Mouse (Mus musculus) CH12.LX (cell line): Measurements from ENCODE around the gene Nmur1. TPM values are rescaled to one million over a fixed set of nuclear protein-coding genes. Genes with fewer than 3 reads are reported as not detected.

Experiments used
- DNase-seq: peaks from one replicate; pipeline ENCODE4 v3.0.0-alpha.2; 2013; ENCODE audit errors: extremely low read depth
- H3K27ac ChIP-seq: 2 replicates; pipeline ENCODE4 v1.5.1; 2012; ENCODE audit warnings: low read depth, mild to moderate bottlenecking, control low read depth, moderate library complexity; ENCODE audit not compliant: insufficient read depth
- H3K27me3 ChIP-seq: replicated peaks from 2 replicates; pipeline ENCODE3; 2012; ENCODE audit warnings: inconsistent platforms
- H3K36me3 ChIP-seq, 2 experiments: replicated peaks in 1 of 2; 2 replicates each; pipeline versions ENCODE3 to v1.6.1; 2012; ENCODE audit warnings: inconsistent platforms in 1 of 2, low read length in 1 of 2, mild to moderate bottlenecking in 1 of 2, mixed read lengths in 1 of 2, moderate library complexity in 1 of 2; ENCODE audit not compliant: control insufficient read depth in 1 of 2, insufficient read depth in 1 of 2
- H3K4me1 ChIP-seq, 2 experiments: 2 replicates each; pipeline ENCODE4 v1.6.1; 2012; ENCODE audit warnings: inconsistent platforms in 1 of 2, moderate library complexity in 1 of 2; ENCODE audit not compliant: insufficient read depth in 2 of 2, control insufficient read depth in 1 of 2
- H3K4me2 ChIP-seq: 2 replicates; pipeline ENCODE4 v1.6.1; 2012; ENCODE audit warnings: low read depth, mild to moderate bottlenecking, control low read depth; ENCODE audit not compliant: poor library complexity, insufficient read depth, severe bottlenecking
- H3K4me3 ChIP-seq, 3 experiments: fragments of 150-350 bp in 1 of 3; sonication (generic) in 1 of 3; replicated peaks in 1 of 3; 2 replicates each; pipeline versions ENCODE3 to v1.5.1; 2011 to 2012; ENCODE audit warnings: low read depth in 2 of 3, low read length in 2 of 3, mild to moderate bottlenecking in 2 of 3, moderate library complexity in 2 of 3, control low read depth in 1 of 3, improper control_type of control experiment in 1 of 3, inconsistent platforms in 1 of 3, mixed read lengths in 1 of 3; ENCODE audit not compliant: poor library complexity in 1 of 3
- H3K79me2 ChIP-seq: replicated peaks from 2 replicates; pipeline ENCODE4 v1.6.1; 2012; ENCODE audit warnings: mild to moderate bottlenecking, moderate library complexity; ENCODE audit not compliant: control insufficient read depth, poor library complexity, insufficient read depth, severe bottlenecking; ENCODE audit errors: extremely low read depth
- H3K9ac ChIP-seq: 2 replicates; pipeline ENCODE4 v1.6.1; 2012; ENCODE audit warnings: low read depth, mild to moderate bottlenecking, control low read depth, moderate library complexity; ENCODE audit not compliant: insufficient read depth
- H3K9me3 ChIP-seq: replicated peaks from 2 replicates; pipeline ENCODE3; 2012; ENCODE audit warnings: low read length, inconsistent platforms, mixed read lengths
- BHLHE40 ChIP-seq: IDR thresholded peaks from 2 replicates; pipeline ENCODE4 v1.6.1; 2011; ENCODE audit warnings: mild to moderate bottlenecking, low read depth, low read length, improper control_type of control experiment
- CHD1 ChIP-seq: IDR thresholded peaks from 2 replicates; pipeline ENCODE4 v1.6.1; 2012; ENCODE audit warnings: low read depth, low read length, improper control_type of control experiment, inconsistent platforms
- CTCF ChIP-seq, 2 experiments: IDR thresholded peaks in 1 of 2; conservative IDR thresholded peaks in 1 of 2; 2 replicates each; pipeline ENCODE4 v1.5.1; 2011 to 2012; ENCODE audit warnings: low read depth in 2 of 2, low read length in 2 of 2, improper control_type of control experiment in 1 of 2, inconsistent platforms in 1 of 2, mild to moderate bottlenecking in 1 of 2, moderate library complexity in 1 of 2
- ELF1 ChIP-seq: IDR thresholded peaks from 2 replicates; pipeline ENCODE4 v1.6.1; 2014; ENCODE audit warnings: low read depth, mild to moderate bottlenecking, inconsistent platforms, low read length, improper control_type of control experiment
- ETS1 ChIP-seq: conservative IDR thresholded peaks from 2 replicates; pipeline ENCODE4 v1.6.1; 2012; ENCODE audit warnings: low read depth, mild to moderate bottlenecking, inconsistent platforms, low read length, improper control_type of control experiment, moderate library complexity
- IRF4 ChIP-seq: IDR thresholded peaks from 2 replicates; pipeline ENCODE4 v1.6.1; 2014; ENCODE audit warnings: low read depth, mild to moderate bottlenecking, inconsistent platforms, low read length, improper control_type of control experiment
- JUN ChIP-seq: IDR thresholded peaks from 2 replicates; pipeline ENCODE4 v1.6.1; 2011; ENCODE audit warnings: low read depth, mild to moderate bottlenecking, low read length, improper control_type of control experiment, moderate library complexity; ENCODE audit not compliant: insufficient read depth
- MEF2A ChIP-seq: IDR thresholded peaks from 2 replicates; pipeline ENCODE4 v1.6.1; 2014; ENCODE audit warnings: low read depth, mild to moderate bottlenecking, inconsistent platforms, low read length, improper control_type of control experiment, borderline replicate concordance
- MXI1 ChIP-seq: IDR thresholded peaks from 2 replicates; pipeline ENCODE4 v1.6.1; 2011; ENCODE audit warnings: mild to moderate bottlenecking, low read depth, low read length, improper control_type of control experiment
- NRF1 ChIP-seq: IDR thresholded peaks from 2 replicates; pipeline ENCODE4 v1.6.1; 2014; ENCODE audit warnings: low read depth, mild to moderate bottlenecking, inconsistent platforms, low read length, improper control_type of control experiment, moderate library complexity
- POLR2A ChIP-seq: IDR thresholded peaks from 2 replicates; pipeline ENCODE4 v1.6.1; 2011; ENCODE audit warnings: low read depth, mild to moderate bottlenecking, improper control_type of control experiment, low read length
- SIN3A ChIP-seq: IDR thresholded peaks from 2 replicates; pipeline ENCODE4 v1.6.1; 2012; ENCODE audit warnings: low read length, improper control_type of control experiment, inconsistent platforms
- UBTF ChIP-seq: IDR thresholded peaks from 2 replicates; pipeline ENCODE4 v1.6.1; 2012; ENCODE audit warnings: low read depth, mild to moderate bottlenecking, inconsistent platforms, low read length, improper control_type of control experiment, moderate library complexity
- USF1 ChIP-seq: IDR thresholded peaks from 2 replicates; pipeline ENCODE4 v1.6.1; 2014; ENCODE audit warnings: low read depth, mild to moderate bottlenecking, inconsistent platforms, low read length, improper control_type of control experiment
- USF2 ChIP-seq: conservative IDR thresholded peaks from 2 replicates; pipeline ENCODE4 v1.6.1; 2011; ENCODE audit warnings: low read depth, low read length, improper control_type of control experiment
- ZC3H11A ChIP-seq: IDR thresholded peaks from 2 replicates; pipeline ENCODE4 v1.6.1; 2012; ENCODE audit warnings: low read depth, mild to moderate bottlenecking, inconsistent platforms, low read length, improper control_type of control experiment
- ZKSCAN1 ChIP-seq: IDR thresholded peaks from 2 replicates; pipeline ENCODE4 v1.6.1; 2012; ENCODE audit warnings: low read depth, inconsistent platforms, low read length, improper control_type of control experiment, borderline replicate concordance
- ZMIZ1 ChIP-seq: IDR thresholded peaks from 2 replicates; pipeline ENCODE4 v1.6.1; 2012; ENCODE audit warnings: low read depth, mild to moderate bottlenecking, inconsistent platforms, low read length, improper control_type of control experiment
- dilution Hi-C: fragments of 300-500 bp; cut with MboI; formaldehyde crosslinking; loops from 2 replicates; pipeline ENCODE4 v1.14.3; 2020; ENCODE audit warnings: low sequenced_read_pairs; ENCODE audit not compliant: extremely low pct_unique_long_range_greater_than_20kb, extremely low pct_ligation_motif_present
- in situ Hi-C: fragments of 300-500 bp; cut with MboI; formaldehyde crosslinking; loops from 3 replicates; pipeline ENCODE4 v1.14.3; 2019; ENCODE audit warnings: low sequenced_read_pairs, low pct_ligation_motif_present, low pct_unique_long_range_greater_than_20kb, mixed read lengths
- polyA plus RNA-seq: library from polyadenylated mRNA; unstranded; fragments of >175 nt; gene quantifications from 2 replicates; pipeline ENCODE4 v1.2.1, GENCODE M21; 2012; ENCODE audit warnings: low read depth; ENCODE audit not compliant: insufficient read length
- total RNA-seq, 2 experiments: library from RNA; depleted of rRNA; stranded (reverse); fragments of 300-350 nt in 1 of 2; fragments of >200 nt in 1 of 2; gene quantifications; 2 replicates each; pipeline ENCODE4 v1.2.3; 2012 to 2014

Nmur1 gene
- total and polyA plus RNA-seq, 3 experiments, result 0.16 TPM; not detected in 2

DNA sequence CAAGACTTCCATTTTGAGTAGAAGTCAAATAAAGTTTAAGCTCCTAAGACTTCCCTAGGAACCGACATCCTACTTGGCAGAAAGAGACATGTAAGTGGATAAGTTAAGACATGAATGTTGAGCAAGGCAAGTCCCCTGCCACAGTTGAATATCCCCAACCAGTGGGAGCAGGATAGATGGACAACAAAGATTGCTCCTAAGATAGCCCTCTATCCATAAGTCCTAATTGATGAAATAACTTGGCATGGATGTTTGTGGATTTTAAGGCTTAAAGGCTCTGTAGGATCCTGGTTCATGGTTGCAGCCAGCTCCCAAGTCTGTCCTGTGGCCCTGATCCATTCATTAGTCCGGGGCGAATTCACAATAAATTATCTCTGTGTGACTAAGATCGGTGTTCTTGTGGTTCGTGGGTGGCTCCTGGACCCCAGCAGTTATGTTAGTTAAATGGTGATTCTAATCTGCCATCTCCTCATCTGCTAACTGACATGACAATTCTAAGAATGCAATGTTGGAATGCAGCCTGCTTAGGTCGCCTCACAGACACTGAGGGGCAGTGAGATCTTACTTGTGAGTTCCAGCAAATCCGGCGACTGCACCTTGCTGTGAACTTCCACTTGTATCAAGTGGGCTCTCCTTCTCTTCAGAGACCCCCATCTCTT is 25.8 kb downstream of the Nmur1 start:
- TF ChIP-seq ZKSCAN1 (no peak), CHD1 (no peak), MXI1 (no peak), POLR2A (no peak), MEF2A (no peak), NRF1 (no peak), USF1 (no peak), SIN3A (no peak), ELF1 (no peak), JUN (no peak), BHLHE40 (no peak), USF2 (no peak)
- Histone ChIP-seq H3K79me2 (no peaks in the 10 kb centered on the region), H3K4me1 (peaks cover 0 to 9% of the 10 kb centered on the region in 2 experiments; a peak in 2 of 4 replicates), H3K9me3 (peaks cover 3% of the 10 kb centered on the region), H3K36me3 (no peaks in the 10 kb centered on the region), H3K27me3 (no peaks in the 10 kb centered on the region), H3K9ac (no peak overlapping the region), H3K4me2 (no peak overlapping the region), H3K4me3 (no peak overlapping the region), H3K27ac (no peak overlapping the region)
- in situ Hi-C loops (no loop called here), dilution Hi-C loops (no loop called here)
- no peak for DNase-seq

GRCm38 (mm10) chr1:86399322-86399721 is 26.7 kb downstream of the Nmur1 start:
- Histone ChIP-seq H3K4me1 (peaks cover 0 to 13% of the 10 kb centered on the region in 2 experiments; a peak in 2 of 4 replicates), H3K4me2 (no peak overlapping the region), H3K27ac (no peak overlapping the region), H3K79me2 (no peaks in the 10 kb centered on the region)
- in situ Hi-C loops, result loop anchor here (5.0 kb wide), 1 partner anchor 38 kb away; no protein-coding TSS in a partner anchor
- no peak for DNase-seq
- TF ChIP-seq UBTF (no peak), BHLHE40 (no peak), IRF4 (no peak), MXI1 (no peak), ZMIZ1 (no peak), ZC3H11A (no peak), USF2 (no peak), ETS1 (no peak), POLR2A (no peak), CTCF (conservative IDR thresholded peaks at IDR 0.05 in 1 of 2, IDR thresholded peaks at IDR 0.05 in 1 of 2; ENCODE audit: low read depth in 2 of 2, low read length in 2 of 2) (no peak)
- TF ChIP-seq, all 38 proteins: peak for 0
- no peak overlapping the region for H3K9ac ChIP-seq
- H3K36me3 ChIP-seq, result no peaks in the 10 kb centered on the region
- dilution Hi-C loops, result no loop called here
- no peak overlapping the region for H3K4me3 ChIP-seq
- no peaks in the 10 kb centered on the region for H3K27me3 ChIP-seq
- no peaks in the 10 kb centered on the region for H3K9me3 ChIP-seq
